Mouse (Mus musculus): ENCODE measurements around the gene Kir3dl2. TPM values are rescaled to one million over a fixed set of nuclear protein-coding genes. Genes with fewer than 3 reads are reported as not detected.

Gene Kir3dl2
- polyA plus RNA-seq (2014; fragmentation: Illumina TruSeq; extraction: RNeasy Lipid Tissue Mini Kit (QIAGEN cat#74804); ENCODE audit: low read depth, low replicate concordance) = not detected

DNA sequence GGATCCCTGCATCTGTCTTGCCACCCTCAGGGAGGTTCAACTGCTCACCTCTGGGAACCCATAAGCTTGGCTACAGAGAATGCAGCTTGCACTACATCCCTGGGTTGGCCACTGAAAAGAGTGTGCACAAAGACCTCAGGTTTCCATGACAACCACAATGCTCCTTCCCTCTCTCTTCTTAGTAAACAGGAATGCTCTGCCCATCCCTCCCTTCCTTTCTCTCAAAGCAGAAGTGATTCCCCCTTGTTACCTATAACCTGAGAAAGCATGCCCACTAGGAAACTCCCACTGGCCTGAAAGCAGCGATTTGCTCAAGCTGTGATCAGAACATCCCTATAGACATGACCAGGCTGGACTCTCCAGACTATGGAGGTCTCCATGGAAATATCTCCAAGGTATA lies at the start of gene Kir3dl2:
Kir3dl2 (minus strand) TSS at position 101 of the 400 bp plus-strand sequence.

GRCm38 (mm10) chrX:136590199-136590896 lies 46.5 kb upstream of the Kir3dl2 start, which contains the start of gene Tceal3:
Gene Tceal3 (plus strand): TSS chrX:136590842.

DNA sequence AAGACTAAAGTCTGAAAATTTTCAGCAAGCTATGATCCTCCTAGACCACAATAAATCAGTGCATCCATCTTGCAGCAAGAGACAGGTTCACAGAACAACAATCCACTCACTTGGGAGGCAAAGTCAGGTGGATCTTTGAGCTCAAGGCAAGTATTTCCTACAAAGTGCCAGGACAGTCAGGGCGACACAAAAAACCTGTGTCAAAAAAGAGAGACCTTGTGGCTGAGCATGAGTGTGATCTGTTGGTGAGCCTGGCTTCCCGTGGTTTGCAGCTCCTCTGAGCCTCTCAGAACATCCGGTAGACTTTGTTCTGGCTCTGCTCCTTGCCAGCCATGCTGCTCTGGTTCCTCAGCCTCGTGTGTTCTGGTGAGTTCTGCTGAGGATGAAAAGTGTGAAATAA lies 26.2 kb downstream of the Kir3dl2 start, which contains the start of gene Kir3dl1:
Kir3dl1 (plus strand) TSS at position 301 of the 400 bp plus-strand sequence.

Other genes starting within 250 kb of the Kir3dl2 start
- not detected for gene Kir3dl1, start 26.1 kb downstream of the Kir3dl2 start, polyA plus RNA-seq (2014; fragmentation: Illumina TruSeq; extraction: RNeasy Lipid Tissue Mini Kit (QIAGEN cat#74804); ENCODE audit: low read depth, low replicate concordance)
- gene Tceal3, start 46.8 kb upstream of the Kir3dl2 start, polyA plus RNA-seq (2014; fragmentation: Illumina TruSeq; extraction: RNeasy Lipid Tissue Mini Kit (QIAGEN cat#74804); ENCODE audit: low read depth, low replicate concordance) = 59.5 TPM
- gene Tceal1, start 163.9 kb upstream of the Kir3dl2 start, polyA plus RNA-seq (2014; fragmentation: Illumina TruSeq; extraction: RNeasy Lipid Tissue Mini Kit (QIAGEN cat#74804); ENCODE audit: low read depth, low replicate concordance) = 9.7 TPM
- gene Morf4l2, start 199.6 kb upstream of the Kir3dl2 start, polyA plus RNA-seq (2014; fragmentation: Illumina TruSeq; extraction: RNeasy Lipid Tissue Mini Kit (QIAGEN cat#74804); ENCODE audit: low read depth, low replicate concordance) = 518 TPM
- not detected for gene Glra4, start 236.1 kb upstream of the Kir3dl2 start, polyA plus RNA-seq (2014; fragmentation: Illumina TruSeq; extraction: RNeasy Lipid Tissue Mini Kit (QIAGEN cat#74804); ENCODE audit: low read depth, low replicate concordance)